Mouse (Mus musculus) gastrocnemius, postnatal 14 days (tissue): ENCODE results near the gene Kcnk1. TPM values are rescaled to one million over a fixed set of nuclear protein-coding genes. Genes with fewer than 3 reads are reported as not detected.

Source experiments
- DNase-seq: peaks from one replicate; pipeline ENCODE4 v3.0.0; 2021; ENCODE audit warnings: mixed read lengths
- intact Hi-C: fragments of 180-260 bp; cut with DNase I; formaldehyde crosslinking; loops from one replicate; pipeline ENCODE4 v1.15.1; 2025; ENCODE audit warnings: low total_unique reads
- long read RNA-seq, 2 experiments: library from polyadenylated mRNA; stranded (forward); transcript quantifications; one replicate each; pipeline ENCODE4 v2.0.0; 2021
- total RNA-seq, 2 experiments: library from RNA; stranded (reverse); gene quantifications; 2 replicates each; pipeline ENCODE4 v1.2.3; 2021

The Kcnk1 gene
- 1 to 10 TPM; 1.4 to 1.8 TPM for total RNA-seq
- long read RNA-seq, experiment 1, partial matches to known transcripts, result 0 of 4 reads
- long read RNA-seq, experiment 1, other reads (novel, unspliced or antisense), result 0 of 4 reads
- long read RNA-seq, experiment 2, partial matches to known transcripts, result 0 of 2 reads
- long read RNA-seq, experiment 2, other reads (novel, unspliced or antisense), result 0 of 2 reads

DNA sequence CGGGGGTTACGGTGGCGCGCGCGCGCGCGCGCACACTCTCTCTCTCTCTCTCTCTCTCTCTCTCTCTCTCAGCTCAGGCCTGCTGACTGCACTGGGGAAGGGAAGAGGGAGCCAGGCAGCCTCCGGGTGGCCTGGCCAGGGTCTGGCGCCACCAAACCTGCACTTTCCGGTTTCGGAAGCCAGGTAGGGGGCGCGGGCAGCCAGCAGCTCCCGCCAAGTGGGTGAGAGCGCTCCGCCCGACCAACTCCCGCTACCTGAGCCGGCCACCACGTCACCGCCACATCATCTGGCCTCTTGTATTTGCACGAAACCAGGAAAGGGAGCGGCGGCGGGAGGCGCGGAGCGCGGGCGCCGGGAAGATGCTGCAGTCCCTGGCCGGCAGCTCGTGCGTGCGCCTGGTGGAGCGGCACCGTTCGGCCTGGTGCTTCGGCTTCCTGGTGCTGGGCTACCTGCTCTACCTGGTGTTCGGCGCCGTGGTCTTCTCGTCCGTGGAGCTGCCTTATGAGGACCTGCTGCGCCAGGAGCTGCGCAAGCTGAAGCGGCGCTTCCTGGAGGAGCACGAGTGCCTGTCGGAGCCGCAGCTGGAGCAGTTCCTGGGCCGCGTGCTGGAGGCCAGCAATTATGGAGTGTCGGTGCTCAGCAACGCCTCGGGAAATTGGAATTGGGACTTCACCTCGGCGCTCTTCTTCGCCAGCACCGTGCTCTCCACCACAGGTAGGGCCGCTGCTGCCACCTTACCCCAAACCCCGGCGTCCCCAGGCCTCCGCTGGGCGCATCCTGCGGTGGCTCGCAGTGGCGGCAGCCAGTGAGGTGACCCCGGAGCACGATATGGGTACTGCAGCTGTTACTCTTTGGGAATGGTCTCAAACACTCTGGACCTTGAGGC lies at the start of gene Kcnk1:
TSS of gene Kcnk1 (plus strand) at position 70 of the 886 bp plus-strand sequence.
- DNase-seq, result peak; percentile 33
- intact Hi-C loops, result no loop called here

DNA sequence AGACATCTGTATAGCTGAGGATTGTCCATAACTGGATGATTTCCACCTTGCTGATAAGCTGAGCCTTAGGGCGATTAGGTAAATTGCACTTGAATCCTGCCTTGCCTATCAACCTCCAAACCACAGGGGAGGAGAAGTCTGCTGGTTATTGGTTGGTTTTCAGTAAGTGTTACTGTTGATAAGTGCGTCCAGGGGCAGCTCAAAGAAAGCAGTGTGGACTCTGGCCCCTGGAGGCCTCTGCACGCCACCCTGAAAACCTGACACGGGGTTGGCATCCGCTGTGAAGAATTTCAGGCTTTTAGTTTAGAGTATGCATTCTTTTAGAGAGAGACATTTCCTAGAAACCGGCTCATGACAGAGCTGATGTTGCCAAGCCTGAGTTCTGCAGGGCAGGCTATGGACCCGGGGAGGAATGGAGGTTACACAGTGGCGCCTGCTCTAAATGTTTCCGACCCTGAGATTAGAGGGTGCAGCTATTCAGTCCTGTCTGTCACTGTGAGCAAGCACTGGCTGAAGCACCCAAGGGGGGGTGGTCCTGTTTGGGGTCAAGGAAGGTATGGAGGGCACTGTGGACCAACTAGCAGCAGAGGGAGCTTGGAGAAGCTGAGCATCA lies 46.2 kb upstream of the Kcnk1 start:
- DNase-seq, result no peak
- intact Hi-C loops, result no loop called here

DNA sequence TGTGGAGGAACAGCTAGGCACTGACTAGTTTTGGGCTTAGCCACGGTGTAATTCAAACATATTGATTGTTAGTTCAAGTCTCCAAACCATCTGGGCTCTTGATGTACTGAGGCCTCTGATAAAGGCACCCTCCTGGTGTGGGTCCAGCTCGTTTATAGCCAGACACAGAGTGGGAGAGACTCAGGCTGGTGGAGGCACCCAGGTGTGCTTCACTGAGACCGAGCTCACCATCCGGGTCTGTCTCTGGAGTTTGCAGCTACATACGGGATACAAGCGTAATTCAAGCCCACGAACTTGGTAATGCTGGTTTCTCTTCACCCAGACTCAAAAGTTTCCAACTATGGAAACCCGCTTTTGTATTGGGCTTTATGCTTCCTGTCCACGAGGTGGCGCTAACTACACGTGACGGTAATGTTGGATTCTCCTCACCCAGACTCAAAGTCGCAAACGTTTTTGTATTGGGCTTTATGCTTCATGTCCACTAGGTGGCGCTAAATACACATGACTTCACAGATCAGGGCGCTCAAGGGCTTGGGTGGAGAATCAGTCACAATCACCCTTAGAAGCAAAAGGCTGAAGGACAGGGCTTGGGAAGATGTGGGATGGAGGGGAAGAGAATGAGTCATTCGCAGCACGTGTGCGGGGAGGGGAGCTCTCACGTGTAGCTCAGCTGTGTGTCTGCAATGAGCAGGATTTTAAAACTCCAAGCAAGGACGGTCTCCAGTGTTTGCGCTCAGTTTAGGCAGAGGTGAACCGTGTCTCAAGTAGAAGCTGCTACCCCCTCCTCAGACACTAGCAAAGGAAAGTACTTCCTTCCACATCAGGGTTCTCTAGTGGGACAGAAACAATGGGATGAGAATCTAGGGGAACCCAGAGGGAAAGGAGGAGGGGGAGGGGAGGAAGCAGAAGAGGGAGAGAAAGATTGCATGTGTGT lies 44.7 kb upstream of the Kcnk1 start:
- peak; percentile 73 for DNase-seq

DNA sequence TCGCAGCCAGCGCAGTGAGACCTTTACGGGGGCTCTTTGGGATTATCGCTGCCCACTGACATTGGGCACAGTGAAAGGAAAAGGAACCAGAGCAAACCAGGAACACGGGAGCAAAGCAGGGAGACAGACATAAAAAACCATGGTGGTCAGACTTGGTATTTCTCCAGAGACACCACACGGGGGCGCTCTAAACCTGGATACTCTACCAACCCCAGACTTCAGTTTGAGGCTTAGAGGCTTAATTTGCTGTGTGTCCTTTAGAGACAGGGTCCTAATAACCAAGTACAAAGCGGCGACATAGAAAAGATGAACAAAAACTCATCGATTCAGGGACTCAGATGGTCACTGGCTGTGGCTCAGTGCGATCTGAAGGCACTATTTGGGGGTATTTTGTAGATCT lies 39.3 kb upstream of the Kcnk1 start:
- intact Hi-C loops, result no loop called here
- DNase-seq, result no peak

More for the DNA sequence above, 44.7 kb upstream of the Kcnk1 start:
- intact Hi-C loops, result loop anchor here (5.0 kb wide), 1 partner anchor 132 kb away; no protein-coding TSS in a partner anchor

DNA sequence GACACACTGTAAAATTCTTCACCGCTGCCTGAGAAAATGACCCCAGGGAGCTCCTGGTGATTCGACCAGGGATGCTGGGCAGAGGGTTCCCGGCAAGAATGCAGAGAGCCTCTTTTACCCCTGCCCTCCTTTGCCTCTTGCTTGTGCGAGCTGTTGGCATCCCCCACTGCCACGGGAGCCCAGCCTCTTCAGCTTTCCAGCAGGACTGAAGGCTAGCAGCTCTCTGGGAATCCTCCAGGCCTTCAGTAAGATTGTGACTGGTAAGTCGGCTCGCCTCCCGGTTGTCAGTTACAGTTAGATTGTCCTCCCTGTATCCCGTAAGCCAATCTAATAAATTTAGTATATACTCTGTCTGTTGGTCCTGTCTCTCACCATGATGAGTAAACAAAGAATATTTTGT lies 38.2 kb upstream of the Kcnk1 start:
- intact Hi-C loops, result no loop called here
- no peak for DNase-seq

DNA sequence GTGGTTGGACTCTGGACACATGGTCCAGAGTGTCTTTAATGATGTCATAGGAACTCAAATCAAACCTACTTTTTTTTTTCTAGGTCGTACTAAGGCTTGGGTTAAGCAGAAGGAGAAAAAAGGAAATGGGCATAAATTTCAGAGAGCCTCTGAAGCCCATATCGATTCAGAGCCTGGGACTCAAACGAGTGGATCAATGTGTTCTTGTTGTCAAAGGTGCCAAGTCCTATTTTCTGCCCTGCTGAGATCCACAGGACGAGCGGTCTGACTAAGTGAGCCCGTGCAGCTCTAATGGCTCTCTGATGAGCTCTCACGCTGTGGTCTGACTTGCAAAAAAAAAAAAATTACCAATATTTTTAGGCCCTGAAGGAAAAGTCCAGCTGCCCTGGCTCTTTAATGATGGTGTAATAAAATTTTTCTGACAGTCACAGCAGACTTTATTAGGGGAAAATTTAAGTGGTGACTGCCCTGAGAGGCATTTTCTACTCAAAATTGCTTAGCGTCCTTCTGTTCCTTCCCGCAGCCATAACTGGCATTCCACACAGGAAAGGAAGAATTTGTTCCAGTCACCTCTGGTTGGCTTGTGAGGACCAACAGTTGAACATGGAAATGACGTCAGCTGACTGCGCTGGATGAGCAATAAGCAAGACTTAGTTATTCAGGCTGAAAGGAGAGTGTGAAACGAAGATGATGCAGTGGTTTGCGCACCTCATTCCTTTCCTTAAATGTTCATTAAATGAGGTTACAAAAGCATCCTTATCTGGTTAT lies 37.6 kb upstream of the Kcnk1 start:
- intact Hi-C loops, result no loop called here
- no peak for DNase-seq

DNA sequence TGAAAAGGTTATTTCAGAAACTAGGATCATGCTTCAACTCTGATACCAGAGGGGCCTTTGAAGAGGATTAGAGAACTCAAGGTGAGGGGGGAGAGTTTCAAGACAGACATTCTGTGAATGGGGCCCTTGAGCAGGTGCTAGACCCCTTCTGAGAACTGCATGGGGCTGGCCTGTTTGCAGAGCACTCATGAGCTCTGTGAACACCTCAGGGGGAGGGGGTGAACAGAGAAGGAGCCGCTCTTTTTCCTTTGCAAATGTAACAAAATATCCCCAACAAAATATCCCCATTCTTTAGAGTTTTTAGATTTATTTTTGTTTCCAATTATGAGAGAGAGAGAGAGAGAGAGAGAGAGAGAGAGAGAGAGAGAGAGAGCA lies 37.0 kb upstream of the Kcnk1 start:
- intact Hi-C loops, result no loop called here
- DNase-seq, result no peak

DNA sequence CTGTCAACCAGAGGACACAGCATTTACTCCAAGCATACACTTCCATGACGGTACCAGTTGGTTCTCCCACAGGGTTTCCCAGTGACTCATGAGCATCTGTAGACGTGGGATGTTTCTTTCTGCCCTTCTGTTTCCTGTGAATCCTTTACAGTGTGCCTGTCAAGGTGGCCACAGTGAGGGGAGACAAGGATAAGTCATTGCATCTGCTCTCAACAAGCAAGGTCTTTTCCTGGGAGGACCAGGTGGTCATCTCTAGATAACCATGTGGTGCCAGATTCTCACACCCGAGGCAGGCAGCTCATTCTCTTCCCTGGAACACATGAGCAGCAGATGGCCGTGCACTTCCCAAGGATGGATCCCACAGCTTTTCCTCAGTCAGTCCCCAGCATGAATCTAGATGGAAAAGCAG lies 35.6 kb upstream of the Kcnk1 start:
- intact Hi-C loops, result no loop called here
- DNase-seq, result no peak

DNA sequence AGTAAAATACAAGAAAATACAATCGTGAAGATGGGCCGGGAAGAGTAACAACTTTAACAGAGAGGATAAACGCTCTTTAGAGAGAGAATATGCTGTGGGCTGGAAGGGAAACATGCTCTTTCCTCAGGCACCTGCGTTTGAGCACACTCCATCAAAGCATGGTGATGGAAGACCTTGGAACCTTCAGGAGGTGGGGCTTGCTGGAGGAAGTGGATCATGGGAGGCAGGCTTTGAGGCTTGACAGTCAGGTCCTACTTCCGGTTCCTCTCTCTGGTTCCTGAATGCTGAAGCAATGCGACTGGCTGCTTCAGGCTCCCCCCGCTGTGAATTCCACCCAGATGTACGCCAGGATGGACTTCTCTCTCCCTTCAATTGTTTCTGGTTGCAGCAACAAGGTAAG lies 34.9 kb upstream of the Kcnk1 start:
- intact Hi-C loops, result no loop called here
- DNase-seq, result no peak

DNA sequence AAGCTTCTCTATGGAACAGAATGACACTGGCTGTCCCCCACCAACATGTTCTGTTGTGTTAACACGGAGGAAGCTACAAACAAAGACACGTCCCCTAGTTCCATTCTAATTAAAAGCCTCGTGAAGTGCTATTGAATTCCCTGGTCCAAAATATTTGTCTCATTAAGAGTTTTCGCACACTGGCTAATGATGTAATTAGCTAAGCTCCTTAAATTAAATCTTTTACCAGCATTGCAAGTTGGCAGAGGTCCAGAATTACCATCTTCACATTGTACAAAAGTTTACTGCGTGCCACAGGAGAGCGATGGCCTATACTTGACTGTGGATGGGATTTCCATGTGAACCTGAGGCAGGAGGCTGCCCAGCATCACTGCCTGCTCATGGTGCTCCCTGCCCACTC lies 33.2 kb upstream of the Kcnk1 start:
- intact Hi-C loops, result no loop called here

DNA sequence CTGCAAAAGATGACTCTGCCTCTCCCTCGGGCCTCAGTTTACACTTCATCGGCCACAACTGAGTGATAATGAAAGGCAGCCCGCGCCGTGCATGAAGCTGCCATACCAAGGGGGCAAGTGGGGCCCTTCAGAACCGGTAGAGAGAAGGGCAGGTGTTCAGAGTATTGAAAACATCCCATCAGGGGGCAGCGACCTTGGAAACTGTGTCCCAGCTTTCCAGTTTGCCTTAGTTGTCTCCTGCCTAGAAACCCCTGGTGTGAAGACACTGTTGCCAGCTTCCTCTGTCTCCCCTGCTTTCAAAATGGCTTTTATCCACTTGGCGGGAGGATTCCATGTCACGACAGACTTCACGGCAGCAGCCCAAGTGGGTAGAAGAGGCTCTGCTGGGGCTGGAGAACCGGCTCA lies 31.2 kb upstream of the Kcnk1 start:
- intact Hi-C loops, result no loop called here
- DNase-seq, result no peak

More for the DNA sequence above, 33.2 kb upstream of the Kcnk1 start:
- DNase-seq, result no peak

DNA sequence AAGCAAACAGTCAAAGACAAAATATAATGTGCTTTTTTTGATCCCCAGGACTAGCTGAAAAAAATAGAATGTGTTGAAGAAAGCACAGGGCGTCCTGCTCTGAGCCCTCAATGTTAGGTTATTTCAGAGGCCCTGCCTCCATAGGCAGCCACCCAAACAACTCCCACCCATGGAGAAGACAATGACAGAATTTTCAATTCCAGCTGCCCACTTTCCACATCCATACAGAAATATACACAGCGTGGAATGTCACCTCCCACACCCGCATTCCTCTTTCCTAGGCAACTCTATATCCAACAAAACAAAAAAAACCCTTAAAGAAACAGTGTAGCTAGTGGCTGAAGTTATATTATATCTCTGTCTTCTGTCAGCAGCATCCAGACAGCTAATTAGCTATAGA lies 23.6 kb upstream of the Kcnk1 start:
- DNase-seq, result no peak
- intact Hi-C loops, result no loop called here

DNA sequence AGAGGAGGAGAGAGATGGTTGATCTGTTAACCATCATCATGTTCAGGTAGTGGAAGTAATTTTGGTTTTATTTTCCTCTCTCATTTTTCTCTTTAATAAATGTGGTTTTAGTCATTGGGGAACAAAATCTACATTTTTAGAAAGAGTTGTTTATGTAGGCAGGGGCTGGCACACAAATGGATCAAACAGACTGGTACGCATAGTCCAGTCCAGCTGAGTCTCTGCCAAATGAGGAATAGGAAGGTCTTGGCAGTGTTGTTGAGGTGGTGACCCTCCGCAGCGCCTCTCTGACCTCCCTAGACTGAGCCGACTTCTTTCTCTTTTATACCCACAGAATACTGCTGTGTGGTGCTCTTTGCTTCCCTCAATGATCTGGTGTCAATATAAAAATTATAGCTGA lies 19.0 kb upstream of the Kcnk1 start:
- intact Hi-C loops, result no loop called here
- no peak for DNase-seq

DNA sequence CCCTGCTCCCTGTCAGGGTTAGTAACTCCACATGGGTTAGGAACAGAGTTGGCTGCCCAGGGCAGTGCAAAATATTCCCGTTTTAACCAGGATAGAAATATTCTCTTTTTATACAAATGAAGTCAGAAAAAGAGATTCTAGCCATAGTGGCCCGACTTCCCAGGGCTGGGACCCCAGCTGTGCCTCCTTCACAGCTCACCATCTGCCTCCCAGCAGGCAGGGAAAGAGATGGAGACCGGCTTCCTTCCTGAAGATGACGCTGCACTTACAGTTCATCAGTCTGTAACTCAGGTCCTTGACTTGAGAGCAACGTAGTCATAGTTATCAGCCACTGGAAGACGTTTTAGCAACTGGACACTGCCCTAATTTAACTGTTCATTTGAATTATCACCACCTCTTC lies 14.1 kb upstream of the Kcnk1 start:
- intact Hi-C loops, result no loop called here
- DNase-seq, result no peak

DNA sequence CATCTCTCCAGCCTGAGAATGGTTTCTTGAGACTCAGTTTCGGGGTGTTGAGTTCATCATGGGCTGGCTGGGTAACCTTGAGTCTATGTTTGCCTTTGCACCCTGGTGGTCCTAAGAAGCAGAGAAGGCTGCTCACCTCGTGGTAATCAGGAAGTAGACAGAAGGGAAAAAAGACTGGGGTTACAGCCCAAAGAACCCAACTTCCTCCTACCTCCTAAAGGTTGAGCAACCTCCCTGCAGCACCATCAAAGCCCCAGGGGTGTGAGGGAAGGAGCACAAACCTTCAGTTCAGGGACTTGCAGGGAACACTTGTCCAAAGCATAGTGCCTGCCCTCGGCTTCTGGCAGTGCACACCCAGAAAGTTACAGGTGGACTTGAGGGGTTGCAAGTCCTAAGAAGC lies 11.5 kb upstream of the Kcnk1 start:
- no peak for DNase-seq
- intact Hi-C loops, result no loop called here

DNA sequence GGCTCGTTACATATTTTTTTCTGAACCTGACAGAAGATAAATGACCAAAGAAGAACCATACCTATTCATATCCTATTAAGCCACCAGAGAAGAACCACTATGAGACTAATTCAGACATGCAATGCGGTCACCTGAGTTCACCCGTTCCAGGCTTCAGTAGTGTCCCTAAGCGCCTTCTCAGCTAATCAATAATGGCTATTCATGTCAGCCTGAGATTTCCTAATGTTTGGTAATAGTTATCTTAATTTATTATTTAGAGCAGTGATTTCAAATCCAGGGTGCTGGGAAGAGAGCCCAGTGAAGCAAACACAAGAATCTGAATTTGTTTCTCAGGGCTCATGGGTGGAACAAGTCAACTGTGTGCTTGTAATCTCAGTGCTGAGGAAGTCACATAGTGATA lies 10.8 kb upstream of the Kcnk1 start:
- DNase-seq, result no peak
- intact Hi-C loops, result no loop called here

DNA sequence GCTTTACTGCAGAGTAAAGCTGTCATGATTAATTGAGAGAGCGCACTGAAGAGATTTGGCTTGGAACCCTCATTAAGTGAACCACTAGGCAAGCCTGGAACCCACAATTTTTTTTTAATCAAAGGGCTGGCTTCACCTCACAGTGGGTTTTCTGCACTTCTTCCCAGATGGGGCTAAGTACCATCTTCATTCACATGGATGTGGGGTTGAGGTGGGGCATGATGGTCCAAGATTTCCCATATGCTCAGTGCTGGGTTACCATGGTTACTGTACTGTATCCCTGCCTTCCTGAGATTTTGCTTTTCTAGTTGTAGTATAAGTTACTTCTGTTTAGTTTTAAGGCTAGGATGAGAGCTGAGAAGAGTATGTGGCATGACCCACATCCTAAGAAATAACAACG lies 9.6 kb upstream of the Kcnk1 start:
- no peak for DNase-seq
- intact Hi-C loops, result no loop called here

DNA sequence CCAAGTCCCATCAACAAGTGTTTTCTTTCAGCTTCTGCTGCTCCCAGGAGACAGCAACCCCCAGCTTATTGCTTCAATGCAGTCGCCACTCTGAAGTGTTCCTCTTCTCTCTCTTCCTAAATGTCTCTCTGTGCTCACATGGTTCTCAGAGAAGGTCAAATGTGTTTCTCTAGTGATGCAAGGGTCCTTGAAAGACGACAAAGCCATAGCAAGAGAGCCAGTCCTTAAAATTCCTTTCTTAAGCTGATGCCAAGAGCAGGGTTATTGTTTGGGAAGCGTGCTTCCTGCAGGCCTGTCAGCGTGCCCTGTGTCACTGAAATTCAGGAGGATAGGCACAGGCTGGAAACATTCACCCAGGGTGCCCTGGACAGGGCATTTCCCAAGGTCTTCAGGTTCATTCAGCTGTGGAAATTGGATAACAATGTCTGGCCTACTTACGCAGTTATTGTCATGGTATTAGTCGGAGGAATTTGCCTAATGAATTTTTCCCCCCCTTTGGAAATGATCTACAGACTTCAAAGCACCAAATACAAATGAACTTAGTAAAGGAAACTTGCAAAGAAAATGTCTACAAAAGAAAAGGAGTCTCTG lies 7.9 kb upstream of the Kcnk1 start:
- intact Hi-C loops, result no loop called here
- DNase-seq, result no peak

DNA sequence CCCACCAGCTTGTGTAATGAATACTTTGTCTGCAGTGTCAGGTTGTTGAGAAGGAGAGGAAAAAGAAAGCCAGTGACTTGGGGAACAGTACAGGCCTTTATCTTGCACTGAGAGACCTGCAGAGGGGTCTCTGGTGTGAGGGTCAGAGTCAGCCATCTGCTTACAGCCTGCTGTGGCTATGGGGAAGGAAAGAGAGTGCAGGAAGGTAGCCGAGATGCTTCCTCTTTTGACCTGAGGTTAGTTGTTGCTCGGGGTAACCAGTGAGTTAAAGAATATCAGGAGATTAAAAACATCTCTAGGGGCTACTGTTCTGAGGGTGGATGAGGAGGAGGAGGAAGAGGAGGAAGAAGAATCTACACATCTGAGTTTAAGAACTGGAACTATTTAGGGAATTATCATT lies 7.0 kb upstream of the Kcnk1 start:
- DNase-seq, result no peak

More for the DNA sequence above, 7.0 kb upstream of the Kcnk1 start:
- intact Hi-C loops, result no loop called here
